Mouse (Mus musculus) liver, embryonic 11.5 days (tissue): ENCODE data around the gene Fam180a. TPM values are rescaled to one million over a fixed set of nuclear protein-coding genes. Genes with fewer than 3 reads are reported as not detected.

ENCODE experiments used
- ATAC-seq: fragments of 200-750 bp; cut with Nextera tagmentation; replicated peaks from 2 replicates; pipeline ENCODE4 v1.8.0; 2017; ENCODE audit warnings: moderate number of reproducible peaks, mild to moderate bottlenecking, moderate TSS enrichment, moderate library complexity; ENCODE audit not compliant: low FRiP score
- DNase-seq: peaks from one replicate; pipeline ENCODE4 v3.0.0-alpha.2; 2017; ENCODE audit warnings: low spot score
- H3K27ac ChIP-seq: fragments of 300-500 bp; sonication (generic); 2 replicates; pipeline ENCODE4 v1.5.1; 2014; ENCODE audit warnings: mild to moderate bottlenecking, low read depth, low read length, control low read depth
- H3K27me3 ChIP-seq: fragments of 300-500 bp; sonication (generic); replicated peaks from 2 replicates; pipeline ENCODE4 v1.6.1; 2014; ENCODE audit warnings: low read length, mixed read lengths; ENCODE audit not compliant: control insufficient read depth, insufficient read depth
- H3K36me3 ChIP-seq: fragments of 300-500 bp; sonication (generic); 2 replicates; pipeline ENCODE4 v1.6.1; 2014; ENCODE audit warnings: mild to moderate bottlenecking, low read length, moderate library complexity, mixed read lengths; ENCODE audit not compliant: control insufficient read depth, insufficient read depth
- H3K4me1 ChIP-seq: fragments of 300-500 bp; sonication (generic); replicated peaks from 2 replicates; pipeline ENCODE4 v1.6.1; 2014; ENCODE audit warnings: low read length, mixed read lengths; ENCODE audit not compliant: control insufficient read depth, insufficient read depth
- H3K4me2 ChIP-seq: fragments of 300-500 bp; sonication (generic); 2 replicates; pipeline ENCODE4 v1.6.1; 2014; ENCODE audit warnings: mild to moderate bottlenecking, control low read depth, moderate library complexity
- H3K4me3 ChIP-seq: fragments of 300-500 bp; sonication (generic); 2 replicates; pipeline ENCODE4 v1.5.1; 2014; ENCODE audit warnings: low read depth, low read length, control low read depth
- H3K9ac ChIP-seq: fragments of 300-500 bp; sonication (generic); 2 replicates; pipeline ENCODE4 v1.6.1; 2014; ENCODE audit warnings: low read depth, low read length, control low read depth
- H3K9me3 ChIP-seq: fragments of 300-500 bp; sonication (generic); 2 replicates; pipeline ENCODE4 v1.6.1; 2016; ENCODE audit warnings: low read length, inconsistent platforms, mixed read lengths; ENCODE audit not compliant: control insufficient read depth
- WGBS: fragments of 180-500 bp; shearing (Covaris S2); extraction: QIAGEN DNeasy Blood & Tissue Kit; methylation state at CpG from one replicate; pipeline ENCODE4 v1.1.7; 2014; 5-methylcytosine and 5-hydroxymethylcytosine counted together
- polyA plus RNA-seq: library from polyadenylated mRNA; unstranded; fragments of >200 nt; fragmentation: Nextera tagmentation; extraction: Ambion mirVana; gene quantifications from 2 replicates; pipeline ENCODE4 v1.2.1, GENCODE M21; 2014

Gene Fam180a
- polyA plus RNA-seq, 1 experiment from 2014 or later: not detected

DNA sequence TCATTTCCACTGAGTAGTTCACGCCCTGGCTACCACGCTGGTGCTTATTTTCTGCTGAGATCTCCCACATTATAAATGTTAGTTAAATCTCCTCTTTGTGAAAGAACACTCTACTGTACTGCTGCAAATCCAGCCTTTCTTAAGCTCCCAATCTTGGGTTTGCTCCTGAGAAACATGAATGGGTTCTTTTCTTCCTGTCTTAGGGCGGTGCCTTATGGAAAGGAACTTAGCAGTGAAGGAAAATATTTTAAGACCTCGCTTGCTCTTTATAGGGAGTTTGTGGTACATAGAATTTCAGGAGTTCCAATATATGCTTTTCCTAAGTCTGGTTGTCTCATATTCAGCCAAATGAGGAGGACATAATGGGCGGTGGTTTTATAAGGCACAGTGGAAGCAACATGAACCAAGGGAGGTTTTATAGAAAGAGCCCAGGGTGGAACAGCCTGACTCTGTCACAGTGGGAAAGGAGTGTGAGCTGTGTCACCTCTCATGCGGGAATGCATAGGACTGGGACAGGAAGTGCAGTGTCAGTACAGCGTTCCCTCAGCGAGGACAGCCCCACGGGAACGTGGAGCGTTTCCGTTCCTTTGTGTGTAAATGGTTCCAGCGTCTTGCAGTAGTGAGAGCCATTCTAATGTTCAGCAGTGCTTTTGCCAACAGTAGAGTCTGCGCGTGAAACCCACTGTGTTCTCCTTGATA lies 60.2 kb downstream of the Fam180a start:
- Histone ChIP-seq H3K9ac (no peak overlapping the region), H3K36me3 (peaks cover 18% of the 10 kb centered on the region; the same call in 1 of the 2 replicates), H3K4me1 (no peaks in the 10 kb centered on the region; the same call in 1 of the 2 replicates)

More for the DNA sequence above, 60.2 kb downstream of the Fam180a start:
- Histone ChIP-seq H3K27ac (no peak overlapping the region), H3K27me3 (no peaks in the 10 kb centered on the region), H3K9me3 (no peaks in the 10 kb centered on the region), H3K4me2 (no peak overlapping the region), H3K4me3 (no peak overlapping the region)
- DNase-seq (no peak), ATAC-seq (no peak)
- 81% methylated on average over 15 of the region's 15 CpGs for WGBS

Other genes with a start within 250 kb of the Fam180a start
- 25.0 and 26.3 TPM in 2 replicates for gene Cnot4, start 192.4 kb downstream of the Fam180a start, polyA plus RNA-seq
- 63.0 and 74.0 TPM in 2 replicates for gene Nup205, start 148.7 kb downstream of the Fam180a start, polyA plus RNA-seq
- gene Slc13a4, start 18.0 kb downstream of the Fam180a start, polyA plus RNA-seq: 0.15 and 0.31 TPM in 2 replicates
- 115 and 127 TPM in 2 replicates for gene Mtpn, start 213.7 kb upstream of the Fam180a start, polyA plus RNA-seq